Mouse (Mus musculus) stomach, postnatal 0 days (tissue): ENCODE results near the gene Srebf1.

ENCODE experiments used
- CTCF ChIP-seq: IDR thresholded peaks from 2 replicates; pipeline ENCODE4 v1.5.1; 2016; ENCODE audit warnings: antibody characterized with exemption, low read depth, mild to moderate bottlenecking, moderate library complexity
- EP300 ChIP-seq: optimal IDR thresholded peaks from 2 replicates; pipeline ENCODE3; 2016; ENCODE audit warnings: antibody characterized with exemption

DNA sequence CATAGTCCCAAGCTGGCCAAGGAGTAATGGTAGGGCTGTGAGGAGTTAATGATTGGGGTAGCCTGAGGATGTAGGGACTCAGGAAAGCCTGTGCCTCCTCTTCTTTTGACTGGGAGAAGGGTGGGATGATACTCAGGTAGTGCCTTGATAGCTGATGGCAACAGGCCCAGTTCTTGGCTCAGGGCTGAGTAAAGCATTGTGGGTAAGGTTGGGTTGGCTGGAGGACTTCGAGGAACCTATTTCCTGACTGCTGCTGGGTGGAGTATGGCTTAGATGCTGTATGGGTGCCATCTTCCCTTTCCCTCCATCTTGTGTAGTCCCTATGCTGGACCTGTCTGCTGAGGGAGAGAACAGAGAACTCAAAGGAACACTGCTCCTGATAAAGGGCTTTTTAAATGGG lies 70.0 kb downstream of the Srebf1 start:
- no peak for TF ChIP-seq CTCF
- no peak for TF ChIP-seq EP300
